ENCODE assay signal across 8 mouse cellular contexts in the genomic region with DNA sequence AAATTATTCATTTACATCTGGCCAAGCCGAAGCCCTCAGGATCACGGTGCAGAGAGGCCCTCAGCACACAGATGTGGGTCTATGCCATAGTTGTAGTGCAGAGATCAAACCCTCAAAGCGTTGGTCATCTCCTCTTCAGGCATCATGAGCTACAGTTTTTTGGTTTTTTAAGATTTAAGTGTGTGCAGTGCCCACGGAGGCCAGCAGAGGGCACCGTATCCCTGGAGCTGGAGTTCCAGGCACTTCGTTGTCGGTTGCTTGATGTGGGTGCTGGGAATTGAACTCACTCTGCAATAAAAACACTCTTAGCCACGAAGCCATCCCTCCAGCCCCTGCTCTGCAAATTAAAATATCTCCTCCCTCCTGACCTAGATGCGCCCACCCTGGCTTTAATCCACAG. TPM values are rescaled to one million over a fixed set of nuclear protein-coding genes. Genes with fewer than 3 reads are reported as not detected.
DNase-seq lines count a peak whose midpoint lies in the region; ATAC-seq and TF ChIP-seq lines count a peak whose summit lies in the region.

No protein-coding gene starts in this region.

- DNase-seq in embryo, embryonic 10 days (ENCODE audit: low spot score), result peak; percentile 43
- DNase-seq in embryo, embryonic 9.5 days (ENCODE audit: extremely low spot score), result no peak
- DNase-seq in liver, adult 2 months (ENCODE audit: extremely low read depth, low read depth, low spot score), result no peak
- DNase-seq in ES-E14 (ENCODE audit: low read depth, low spot score), result peak; percentile 55
- peak; percentile 4 for DNase-seq in kidney, postnatal 14 days
- DNase-seq in Muller cell, postnatal 12 days (ENCODE audit: inconsistent ontology term), result no peak
- no peak for DNase-seq in gastrocnemius, postnatal 14 days

- TF ChIP-seq POLR2A in liver, adult 2 months (IDR thresholded peaks at IDR 0.05; ENCODE audit: extremely low read depth, insufficient read depth, low read length), result no peak

- WGBS in liver, adult 2 months, result 34% methylated on average over 9 of the region's 9 CpGs
- 21% methylated on average over 9 of the region's 9 CpGs for WGBS in liver, embryonic 12.5 days (ENCODE audit: insufficient replicate concordance)

- H3K9me3 ChIP-seq in liver, embryonic 12.5 days (replicated peaks), result 0 out of 2 replicates have a peak, but pooled peaks cover 9% of the 10 kb centered on the region
- no peaks in the 10 kb centered on the region for H3K9me3 ChIP-seq in ES-E14 (ENCODE audit: control insufficient read depth, insufficient read depth, low read depth, low read length)

- H3K4me2 ChIP-seq in liver, embryonic 12.5 days, result no peak overlapping the region

- H3K27me3 ChIP-seq in liver, adult 2 months (ENCODE audit: control insufficient read depth, insufficient read depth, low read length), result peaks cover 2% of the 10 kb centered on the region; the same call in 1 of the 2 replicates
- no peaks in the 10 kb centered on the region for H3K27me3 ChIP-seq in liver, embryonic 12.5 days (replicated peaks)

- in situ Hi-C loops in ES-E14 (cut with MboI; ENCODE audit: low sequenced_read_pairs in 2 of 2, unreplicated experiment in 2 of 2), result no loop called here

- H3K4me3 ChIP-seq in liver, adult 2 months (ENCODE audit: insufficient read depth, low read depth, low read length), result no peak overlapping the region
- no peak overlapping the region for H3K4me3 ChIP-seq in liver, embryonic 12.5 days
- no peak overlapping the region for H3K4me3 ChIP-seq in ES-E14 (ENCODE audit: insufficient read depth in 1 of 2, low read depth in 1 of 2, low read length in 2 of 2, poor library complexity in 1 of 2, severe bottlenecking in 1 of 2)

- H3K27ac ChIP-seq in liver, adult 2 months (replicated peaks; ENCODE audit: insufficient read depth, low read depth, low read length), result no peak overlapping the region
- no peak overlapping the region for H3K27ac ChIP-seq in liver, embryonic 12.5 days
- no peak overlapping the region for H3K27ac ChIP-seq in ES-E14 (ENCODE audit: insufficient read depth, low read depth, low read length, poor library complexity, severe bottlenecking)

- peak; percentile 72 for TF ChIP-seq CTCF in liver, adult 2 months (IDR thresholded peaks at IDR 0.05; ENCODE audit: low read depth, low read length)

- no peak for ATAC-seq in liver, embryonic 12.5 days

- H3K4me1 ChIP-seq in liver, adult 2 months (ENCODE audit: control insufficient read depth, insufficient read depth, low read length), result no peaks in the 10 kb centered on the region
- H3K4me1 ChIP-seq in liver, embryonic 12.5 days, result no peaks in the 10 kb centered on the region
- H3K4me1 ChIP-seq in ES-E14 (ENCODE audit: control insufficient read depth in 2 of 2, insufficient read depth in 2 of 2, low read length in 2 of 2, poor library complexity in 1 of 2), result peaks cover 0 to 9% of the 10 kb centered on the region in 2 experiments; a peak in 2 of 4 replicates

- H3K9ac ChIP-seq in liver, adult 2 months (ENCODE audit: low read depth, low read length), result no peak overlapping the region
- no peak overlapping the region for H3K9ac ChIP-seq in liver, embryonic 12.5 days
- H3K9ac ChIP-seq in ES-E14 (ENCODE audit: insufficient read depth, low read depth, low read length, poor library complexity, severe bottlenecking), result no peak overlapping the region

- intact Hi-C loops in gastrocnemius, postnatal 14 days (cut with DNase I; ENCODE audit: low total_unique reads), result no loop called here

- no peaks in the 10 kb centered on the region for H3K36me3 ChIP-seq in liver, adult 2 months (ENCODE audit: control insufficient read depth, insufficient read depth, low read length)
- no peaks in the 10 kb centered on the region for H3K36me3 ChIP-seq in liver, embryonic 12.5 days
- no peaks in the 10 kb centered on the region for H3K36me3 ChIP-seq in ES-E14 (ENCODE audit: control insufficient read depth, insufficient read depth, low read length, poor library complexity, severe bottlenecking)

- H3K79me2 ChIP-seq in liver, adult 2 months (ENCODE audit: control insufficient read depth, insufficient read depth, low read length), result no peaks in the 10 kb centered on the region

TF ChIP-seq in ES-E14, 5 proteins besides CTCF, POLR2A, EP300 and RAD21:
- TF ChIP-seq ZNF384 (IDR thresholded peaks at IDR 0.05; ENCODE audit: low read depth, low read length), result no peak
- no peak for TF ChIP-seq HCFC1 (IDR thresholded peaks at IDR 0.05; ENCODE audit: borderline replicate concordance, insufficient read depth, low read length)
- TF ChIP-seq CHD2 (IDR thresholded peaks at IDR 0.05; ENCODE audit: low read depth, low read length), result no peak
- no peak for TF ChIP-seq MAFK (IDR thresholded peaks at IDR 0.05; ENCODE audit: insufficient read depth, low read depth, low read length)
- TF ChIP-seq ZC3H11A (IDR thresholded peaks at IDR 0.05; ENCODE audit: borderline replicate concordance, low read depth, low read length), result no peak
TF ChIP-seq in ES-E14: peak in this region for 0.

RNA-seq across cellular contexts. Expression of a gene that starts 58.3 kb away (rescaled TPM):
- not detected in 2 replicates for total RNA-seq in liver, adult 2 months (2014; rRNA removed)
- polyA plus RNA-seq in liver, adult 2 months (2012; rRNA removed), result not detected in 2 replicates
- 0.02 and 0.06 TPM in 2 replicates for polyA plus RNA-seq in liver, embryonic 12.5 days (2016; fragmentation: Nextera tagmentation; extraction: Ambion mirVana)
- 2.5 and 4.9 TPM in 2 replicates for total RNA-seq in ES-E14 (2012; rRNA removed)
- under 1 TPM in 1 of 2 experiments, not detected in 1; 0.07 TPM for total RNA-seq in gastrocnemius, postnatal 14 days (2021)

Comparison
In these comparisons a context has a peak if more than half of its experiments do, and no peak if none do; other contexts are left out.
1. DNase-seq: peak in embryo, embryonic 10 days (single experiment), ES-E14 (single experiment) and kidney, postnatal 14 days (single experiment); none in embryo, embryonic 9.5 days (single experiment), liver, adult 2 months (single experiment), Muller cell, postnatal 12 days (single experiment) and gastrocnemius, postnatal 14 days (single experiment).